Mouse (Mus musculus) liver, embryonic 14.5 days (tissue): ENCODE results near the gene Agbl4.

Source experiments
- CTCF ChIP-seq: IDR thresholded peaks from 2 replicates; pipeline ENCODE4 v1.5.1; 2016; ENCODE audit warnings: antibody characterized with exemption, low read depth, control low read depth
- EP300 ChIP-seq: IDR thresholded peaks from 2 replicates; pipeline ENCODE4 v1.6.1; 2016; ENCODE audit warnings: antibody characterized with exemption, low read depth

DNA sequence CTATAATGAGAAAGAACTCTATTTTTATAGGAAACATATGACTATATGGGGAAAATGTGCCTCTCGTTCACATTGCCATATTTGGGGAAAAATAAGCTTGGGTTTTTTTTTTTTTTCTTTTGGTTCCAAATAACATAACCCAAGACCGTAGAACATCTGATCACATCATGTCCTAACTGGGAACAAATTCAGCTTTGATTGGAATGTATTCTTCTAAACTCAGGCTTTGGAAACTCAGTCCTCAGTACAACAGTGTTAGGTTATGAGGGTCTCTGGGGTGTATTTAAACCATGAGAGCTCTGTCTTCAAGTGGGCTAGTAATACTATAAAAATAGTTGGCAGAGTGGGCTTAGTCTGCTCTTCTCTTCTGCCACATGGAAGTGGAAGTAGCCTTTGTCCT lies 1205.7 kb downstream of the Agbl4 start:
- no peak for TF ChIP-seq EP300
- TF ChIP-seq CTCF, result no peak
